Mouse (Mus musculus) olfactory bulb, adult 2 months (tissue): Measurements from ENCODE around the gene Pim1. TPM values are rescaled to one million over a fixed set of nuclear protein-coding genes. Genes with fewer than 3 reads are reported as not detected.

Source experiments
- H3K27ac ChIP-seq: fragments of 200-500 bp; 2 replicates; pipeline ENCODE4 v1.5.1; 2012; ENCODE audit warnings: low read depth, low read length; ENCODE audit not compliant: insufficient read depth
- H3K4me1 ChIP-seq: fragments of 200-500 bp; 2 replicates; pipeline ENCODE4 v1.6.1; 2012; ENCODE audit warnings: low read length; ENCODE audit not compliant: control insufficient read depth, insufficient read depth
- H3K4me3 ChIP-seq: fragments of 200-500 bp; 2 replicates; pipeline ENCODE4 v1.5.1; 2012; ENCODE audit warnings: mild to moderate bottlenecking, low read depth, low read length, moderate library complexity; ENCODE audit not compliant: insufficient read depth
- CTCF ChIP-seq: fragments of 200-500 bp; IDR thresholded peaks from 2 replicates; pipeline ENCODE4 v1.5.1; 2012; ENCODE audit warnings: low read depth, mild to moderate bottlenecking, low read length, moderate library complexity; ENCODE audit not compliant: insufficient read depth
- POLR2A ChIP-seq: fragments of 200-500 bp; IDR thresholded peaks from 2 replicates; pipeline ENCODE4 v1.6.1; 2012; ENCODE audit warnings: mild to moderate bottlenecking, low read depth, low read length, moderate library complexity; ENCODE audit not compliant: insufficient read depth
- WGBS: fragments of 180-500 bp; shearing (Covaris S2); methylation state at CpG from one replicate; pipeline ENCODE4 v1.1.7; 2018; 5-methylcytosine and 5-hydroxymethylcytosine counted together
- polyA plus RNA-seq: library from polyadenylated mRNA; stranded (reverse); fragments of >200 nt; gene quantifications from 2 replicates; pipeline ENCODE4 v1.2.4, GENCODE M21; 2012; ENCODE audit warnings: low replicate concordance; ENCODE audit not compliant: missing spikeins, insufficient read depth, insufficient read length

The Pim1 gene
- not detected in 2 replicates for polyA plus RNA-seq

DNA sequence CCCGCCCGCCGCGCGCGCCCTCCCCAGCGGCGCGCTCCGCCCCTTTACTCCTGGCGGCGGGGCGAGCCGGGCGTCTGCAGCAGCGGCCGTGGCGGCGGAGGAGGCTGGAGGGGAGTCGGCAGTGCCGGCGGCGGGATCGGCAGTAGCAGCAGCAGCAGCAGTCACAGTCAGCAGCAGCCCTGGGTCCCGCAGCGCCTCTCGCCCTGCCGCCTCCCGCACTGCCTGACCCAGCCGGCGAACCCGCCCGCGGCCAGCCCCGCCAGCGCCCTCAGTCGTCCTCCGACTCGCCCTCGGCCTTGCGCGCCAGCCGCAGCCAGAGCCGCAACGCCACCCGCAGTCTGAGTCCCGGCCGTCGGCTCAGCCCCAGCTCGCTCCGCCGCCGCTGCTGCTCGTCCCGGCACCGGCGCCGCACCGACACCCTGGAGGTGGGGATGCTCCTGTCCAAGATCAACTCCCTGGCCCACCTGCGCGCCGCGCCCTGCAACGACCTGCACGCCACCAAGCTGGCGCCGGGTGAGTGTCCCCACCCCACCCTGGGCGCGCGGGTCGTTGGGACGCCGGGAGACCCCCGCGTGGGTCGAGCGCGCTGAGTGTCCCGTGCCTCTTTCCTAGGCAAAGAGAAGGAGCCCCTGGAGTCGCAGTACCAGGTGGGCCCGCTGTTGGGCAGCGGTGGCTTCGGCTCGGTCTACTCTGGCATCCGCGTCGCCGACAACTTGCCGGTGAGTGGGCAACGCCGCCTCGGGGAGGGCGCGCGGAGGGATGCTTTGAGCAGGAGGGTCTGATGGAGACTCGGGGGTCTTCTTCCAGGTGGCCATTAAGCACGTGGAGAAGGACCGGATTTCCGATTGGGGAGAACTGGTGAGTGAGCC lies at the start of gene Pim1:
Gene Pim1 (plus strand): TSS at position 41 of the 869 bp plus-strand sequence.
- peak within 1 kb of the TSS; percentile 57 for H3K4me3 ChIP-seq
- TF ChIP-seq POLR2A (peak; percentile 73; the same call in 1 of the 2 replicates), CTCF (no peak)
- H3K27ac ChIP-seq, result peak within 1 kb of the TSS; percentile 88
- under 1% methylated on average over 80 of the region's 99 CpGs for WGBS
- H3K4me1 ChIP-seq, result peaks cover 18% of the 10 kb centered on the region

DNA sequence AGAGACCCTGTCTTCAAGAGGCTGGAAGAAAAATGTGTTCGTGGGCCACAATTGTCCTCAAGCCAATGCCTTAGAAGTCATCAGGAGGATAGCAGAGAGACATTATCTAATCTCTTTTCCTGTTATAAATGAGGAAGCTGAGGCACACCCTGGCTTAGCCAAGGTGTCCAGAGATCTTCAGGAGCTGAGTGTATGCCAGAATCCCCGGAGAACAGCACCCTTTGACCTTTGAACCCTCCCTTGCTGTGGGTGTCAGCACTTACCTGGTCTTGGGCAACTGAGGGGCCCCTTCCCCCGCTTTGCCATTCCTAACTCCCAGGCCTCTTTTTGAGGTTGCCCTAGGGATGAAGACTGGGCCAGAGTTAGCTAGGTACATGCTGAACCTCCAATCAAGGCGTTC lies 49.0 kb upstream of the Pim1 start:
- peaks cover 8% of the 10 kb centered on the region for H3K4me1 ChIP-seq
- H3K27ac ChIP-seq, result no peak overlapping the region
- no peak overlapping the region for H3K4me3 ChIP-seq
- WGBS, result 92% methylated on average over 4 of the region's 4 CpGs
- no peak for TF ChIP-seq POLR2A
- TF ChIP-seq CTCF, result no peak

DNA sequence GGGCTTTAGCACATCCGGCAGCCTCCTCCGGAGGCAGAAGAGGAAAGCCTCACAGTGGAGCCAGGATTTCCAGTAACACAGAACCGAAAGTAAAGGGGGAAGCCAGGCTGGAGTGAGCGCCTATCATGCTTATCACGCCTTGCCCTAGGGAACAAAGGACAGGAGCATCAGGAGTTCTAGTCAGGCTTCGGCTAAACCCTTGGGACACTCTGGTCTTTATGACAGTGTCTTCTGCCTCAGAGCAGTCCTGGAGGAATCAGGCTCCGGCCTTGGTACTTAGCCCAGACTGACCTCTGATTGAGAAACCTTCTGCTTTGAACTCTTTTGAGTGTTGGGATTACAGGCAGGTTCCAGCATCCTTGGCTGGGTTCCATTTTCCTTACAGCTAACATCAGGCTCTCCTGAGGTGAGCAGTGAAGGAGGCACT lies 48.4 kb upstream of the Pim1 start:
- Histone ChIP-seq H3K4me1 (peaks cover 3% of the 10 kb centered on the region), H3K4me3 (no peak overlapping the region), H3K27ac (no peak overlapping the region)
- no peak for TF ChIP-seq CTCF
- no peak for TF ChIP-seq POLR2A
- WGBS, result 67% methylated on average over 7 of the region's 7 CpGs

GRCm38 (mm10) chr17:29443724-29444123 lies 46.8 kb upstream of the Pim1 start:
- no peak overlapping the region for H3K27ac ChIP-seq
- TF ChIP-seq CTCF, result no peak
- TF ChIP-seq POLR2A, result no peak
- 97% methylated on average over 4 of the region's 4 CpGs for WGBS
- no peaks in the 10 kb centered on the region; the same call in 1 of the 2 replicates for H3K4me1 ChIP-seq
- no peak overlapping the region for H3K4me3 ChIP-seq

DNA sequence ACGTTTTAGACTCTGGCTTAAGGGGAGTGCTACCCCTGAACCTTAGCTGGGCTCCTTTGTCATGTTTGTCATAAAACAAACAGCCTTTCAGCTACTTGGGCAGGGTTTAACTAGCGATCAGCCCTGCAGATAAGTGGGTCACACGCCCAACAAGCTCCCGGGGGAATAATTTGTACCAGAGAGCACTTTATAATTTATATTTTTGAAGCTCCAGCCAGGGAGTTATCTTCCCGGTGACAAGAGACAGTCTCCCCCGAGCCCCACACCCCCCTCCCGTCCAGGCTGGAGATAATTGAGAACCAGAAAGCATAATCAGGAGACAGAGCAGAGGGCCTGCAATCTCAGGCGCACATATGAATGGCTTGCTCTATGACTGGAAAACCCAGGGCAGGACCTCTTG lies 45.5 kb upstream of the Pim1 start:
- TF ChIP-seq POLR2A (no peak), CTCF (no peak)
- WGBS, result 30% methylated on average over 8 of the region's 8 CpGs
- H3K27ac ChIP-seq, result no peak overlapping the region
- H3K4me1 ChIP-seq, result no peaks in the 10 kb centered on the region; the same call in 1 of the 2 replicates
- no peak overlapping the region for H3K4me3 ChIP-seq

GRCm38 (mm10) chr17:29447323-29447722 lies 43.2 kb upstream of the Pim1 start:
- no peak for TF ChIP-seq POLR2A
- no peak for TF ChIP-seq CTCF
- H3K27ac ChIP-seq, result no peak overlapping the region
- peaks cover 5% of the 10 kb centered on the region; the same call in 1 of the 2 replicates for H3K4me1 ChIP-seq
- WGBS, result 54% methylated on average over 3 of the region's 3 CpGs
- H3K4me3 ChIP-seq, result no peak overlapping the region

GRCm38 (mm10) chr17:29448055-29448454 lies 42.5 kb upstream of the Pim1 start:
- 80% methylated on average over 8 of the region's 8 CpGs for WGBS
- TF ChIP-seq CTCF, result no peak
- no peak for TF ChIP-seq POLR2A
- Histone ChIP-seq H3K27ac (no peak overlapping the region), H3K4me3 (no peak overlapping the region), H3K4me1 (peaks cover 5% of the 10 kb centered on the region; the same call in 1 of the 2 replicates)

DNA sequence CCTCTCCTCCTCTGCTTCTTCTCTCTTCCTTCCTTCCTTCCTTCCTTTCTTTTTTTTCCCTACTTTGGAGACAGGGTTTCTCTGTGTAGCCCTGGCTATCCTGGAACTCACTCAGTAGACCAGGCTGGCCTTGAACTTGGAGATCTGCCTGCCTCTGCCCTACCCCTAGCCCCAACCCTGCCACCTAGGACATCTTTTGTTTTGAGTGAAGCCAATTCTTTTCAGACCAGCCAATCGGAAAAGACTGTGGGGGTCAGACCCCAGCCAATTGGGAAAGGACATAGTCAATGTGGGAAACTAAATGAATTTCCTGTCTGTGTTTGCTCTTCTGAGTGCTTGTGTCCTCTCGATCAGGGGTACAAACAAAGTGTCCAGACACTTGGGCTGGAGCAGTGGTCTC lies 42.0 kb upstream of the Pim1 start:
- 76% methylated on average over 2 of the region's 2 CpGs for WGBS
- H3K4me1 ChIP-seq, result peaks cover 5% of the 10 kb centered on the region; the same call in 1 of the 2 replicates

More for the DNA sequence above, 42.0 kb upstream of the Pim1 start:
- H3K4me3 ChIP-seq, result no peak overlapping the region
- no peak overlapping the region for H3K27ac ChIP-seq
- TF ChIP-seq CTCF (no peak), POLR2A (no peak)
